Mouse (Mus musculus) ES-E14 (cell line): ENCODE results near the gene Gm10974.

Source experiments
- ZC3H11A ChIP-seq: IDR thresholded peaks from 2 replicates; pipeline ENCODE4 v1.6.1; 2012; ENCODE audit warnings: low read depth, mild to moderate bottlenecking, inconsistent platforms, low read length, borderline replicate concordance
- ZNF384 ChIP-seq: IDR thresholded peaks from 2 replicates; pipeline ENCODE4 v1.6.1; 2012; ENCODE audit warnings: low read depth, low read length, inconsistent platforms

DNA sequence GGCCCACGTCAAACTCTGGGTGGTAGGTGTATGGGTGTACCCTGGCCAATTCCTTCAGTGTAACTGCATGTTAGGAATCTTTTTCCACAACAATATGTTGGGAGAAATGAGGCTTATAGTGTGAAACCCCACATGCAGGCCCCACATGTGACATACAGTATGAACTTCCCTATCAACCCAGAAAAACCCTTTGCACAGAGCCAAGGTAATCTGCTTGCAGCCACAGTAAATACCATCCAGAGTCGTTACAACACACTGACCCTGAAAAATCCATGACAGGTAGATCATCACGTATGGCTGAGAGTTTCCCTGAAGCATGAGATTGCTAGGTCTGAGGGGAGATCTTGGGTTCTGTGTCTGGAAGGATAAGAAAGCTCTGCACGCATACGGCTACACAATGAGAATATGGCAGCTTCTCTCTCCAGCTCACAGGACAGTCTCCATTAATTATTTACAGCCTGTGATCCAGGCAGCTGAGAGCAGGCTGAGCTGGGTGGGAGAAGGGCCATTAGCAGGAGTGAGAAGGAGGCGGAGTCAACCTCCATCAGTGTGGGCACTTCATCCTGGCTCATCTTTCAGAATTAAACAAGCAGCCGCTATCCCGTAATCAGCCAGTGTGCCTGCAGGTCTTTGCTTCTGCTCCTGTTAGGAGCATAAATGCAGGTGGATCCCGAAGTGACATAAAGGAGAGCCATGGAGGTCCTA, 18.6 kb upstream of the Gm10974 start:
- TF ChIP-seq ZNF384 (no peak), ZC3H11A (no peak)
